Mouse (Mus musculus): ENCODE results near the gene 4930404H24Rik.
A peak's percentile ranks its signal among the peaks of the same experiment; 100 is the strongest.

4930404H24Rik gene

GRCm38 (mm10) chr2:153510136-153510535 lies 17.5 kb downstream of the 4930404H24Rik start:
- DNase-seq (ENCODE audit: low spot score in 2 of 2): no peak

- no peak for DNase-seq (ENCODE audit: low spot score in 2 of 2)
Observed at GRCm38 (mm10) chr2:153511562-153511961, 19.0 kb downstream of the 4930404H24Rik start.

- DNase-seq (ENCODE audit: low spot score in 2 of 2): no peak
Observed at GRCm38 (mm10) chr2:153512416-153513323, 20.1 kb downstream of the 4930404H24Rik start.

GRCm38 (mm10) chr2:153513983-153514382 lies 21.4 kb downstream of the 4930404H24Rik start:
- no peak for DNase-seq (ENCODE audit: low spot score in 2 of 2)

- no peak for DNase-seq (ENCODE audit: low spot score in 2 of 2)
Observed at GRCm38 (mm10) chr2:153514497-153515380, 22.1 kb downstream of the 4930404H24Rik start.

- no peak for DNase-seq (ENCODE audit: low spot score in 2 of 2)
Observed at GRCm38 (mm10) chr2:153515582-153515981, 23.0 kb downstream of the 4930404H24Rik start.

GRCm38 (mm10) chr2:153516961-153517360 lies 24.4 kb downstream of the 4930404H24Rik start:
- DNase-seq (ENCODE audit: low spot score in 2 of 2): no peak

- no peak for DNase-seq (ENCODE audit: low spot score in 2 of 2)
Observed at GRCm38 (mm10) chr2:153520057-153520456, 27.5 kb downstream of the 4930404H24Rik start.

- no peak for DNase-seq (ENCODE audit: low spot score in 2 of 2)
Observed at GRCm38 (mm10) chr2:153522270-153522669, 29.7 kb downstream of the 4930404H24Rik start.

- DNase-seq (ENCODE audit: low spot score in 2 of 2): no peak
Observed at GRCm38 (mm10) chr2:153523143-153523542, 30.6 kb downstream of the 4930404H24Rik start.

- no peak for DNase-seq (ENCODE audit: low spot score in 2 of 2)
Observed at GRCm38 (mm10) chr2:153523656-153524055, 31.1 kb downstream of the 4930404H24Rik start.

- DNase-seq (ENCODE audit: low spot score in 2 of 2): no peak
Observed at GRCm38 (mm10) chr2:153524727-153525126, 32.1 kb downstream of the 4930404H24Rik start.

GRCm38 (mm10) chr2:153525906-153526311 lies 33.3 kb downstream of the 4930404H24Rik start:
- peak; percentile 47 to 61 for DNase-seq (ENCODE audit: low spot score in 2 of 2)

GRCm38 (mm10) chr2:153526850-153527530 lies 34.4 kb downstream of the 4930404H24Rik start:
- no peak for DNase-seq (ENCODE audit: low spot score in 2 of 2)

GRCm38 (mm10) chr2:153527580-153528531 lies 35.3 kb downstream of the 4930404H24Rik start:
- DNase-seq (ENCODE audit: low spot score in 2 of 2): no peak

GRCm38 (mm10) chr2:153528571-153529364 lies 36.2 kb downstream of the 4930404H24Rik start:
- no peak for DNase-seq (ENCODE audit: low spot score in 2 of 2)

- DNase-seq (ENCODE audit: low spot score in 2 of 2): no peak
Observed at GRCm38 (mm10) chr2:153529365-153529781, 36.8 kb downstream of the 4930404H24Rik start.

- DNase-seq (ENCODE audit: low spot score in 2 of 2): no peak
Observed at GRCm38 (mm10) chr2:153529931-153530766, 37.6 kb downstream of the 4930404H24Rik start, which contains the start of gene Nol4l. Gene Nol4l (minus strand): TSS chr2:153529971.

GRCm38 (mm10) chr2:153530948-153531347 lies 38.4 kb downstream of the 4930404H24Rik start:
- no peak for DNase-seq (ENCODE audit: low spot score in 2 of 2)
